Mouse (Mus musculus) forebrain, postnatal 0 days (tissue): ENCODE results near the gene Olfr1135. TPM values are rescaled to one million over a fixed set of nuclear protein-coding genes. Genes with fewer than 3 reads are reported as not detected.

Source experiments
- ATAC-seq: fragments of 200-750 bp; cut with Nextera tagmentation; 2 replicates; pipeline ENCODE4 v1.8.0; 2017; ENCODE audit warnings: mild to moderate bottlenecking, moderate library complexity
- DNase-seq: peaks from one replicate; pipeline ENCODE4 v3.0.0-alpha.2; 2015
- H3K27ac ChIP-seq: fragments of 300-500 bp; sonication (generic); 2 replicates; pipeline ENCODE4 v1.5.1; 2014; ENCODE audit warnings: low read depth, mild to moderate bottlenecking, antibody characterized with exemption, low read length, moderate library complexity, mixed read lengths
- H3K27me3 ChIP-seq: fragments of 300-500 bp; sonication (generic); 2 replicates; pipeline ENCODE4 v1.6.1; 2014; ENCODE audit warnings: mild to moderate bottlenecking, low read length, mixed read lengths; ENCODE audit not compliant: insufficient read depth
- H3K36me3 ChIP-seq: fragments of 300-500 bp; sonication (generic); 2 replicates; pipeline ENCODE4 v1.6.1; 2014; ENCODE audit warnings: mild to moderate bottlenecking, moderate library complexity; ENCODE audit not compliant: insufficient read depth
- H3K4me1 ChIP-seq: fragments of 300-500 bp; sonication (generic); 2 replicates; pipeline ENCODE4 v1.6.1; 2014; ENCODE audit warnings: antibody characterized with exemption; ENCODE audit not compliant: insufficient read depth
- H3K4me2 ChIP-seq: fragments of 300-500 bp; sonication (generic); 2 replicates; pipeline ENCODE4 v1.6.1; 2014; ENCODE audit warnings: low read depth, mild to moderate bottlenecking, moderate library complexity
- H3K4me3 ChIP-seq: fragments of 300-500 bp; sonication (generic); 2 replicates; pipeline ENCODE4 v1.5.1; 2014; ENCODE audit warnings: low read depth, low read length, mixed read lengths
- H3K9ac ChIP-seq: fragments of 300-500 bp; sonication (generic); 2 replicates; pipeline ENCODE4 v1.6.1; 2014; ENCODE audit warnings: mild to moderate bottlenecking
- H3K9me3 ChIP-seq: fragments of 300-500 bp; sonication (generic); 2 replicates; pipeline ENCODE4 v1.6.1; 2016; ENCODE audit warnings: low read length
- CTCF ChIP-seq: sonication (generic); IDR thresholded peaks from 2 replicates; pipeline ENCODE4 v1.5.1; 2016; ENCODE audit warnings: antibody characterized with exemption, control low read depth, low read depth
- WGBS: fragments of 180-500 bp; shearing (Covaris S2); extraction: QIAGEN DNeasy Blood & Tissue Kit; methylation state at CpG from one replicate; pipeline ENCODE4 v1.1.7; 2014; 5-methylcytosine and 5-hydroxymethylcytosine counted together
- polyA plus RNA-seq: library from polyadenylated mRNA; unstranded; fragments of >200 nt; fragmentation: Nextera tagmentation; extraction: Ambion mirVana; gene quantifications from 2 replicates; pipeline ENCODE4 v1.2.1, GENCODE M21; 2015
- total RNA-seq: library from RNA; depleted of rRNA; stranded (reverse); fragments of >200 nt; gene quantifications from 2 replicates; pipeline ENCODE4 v1.2.3, GENCODE M21; 2014; rRNA removed

The Olfr1135 gene
- total RNA-seq (not detected in 2 replicates), polyA plus RNA-seq (not detected in 2 replicates)

GRCm38 (mm10) chr2:87673564-87673963, at the start of gene Olfr1135:
Gene Olfr1135 (minus strand): TSS chr2:87673664.
- no peak within 1 kb of the TSS for H3K4me3 ChIP-seq
- no peak within 1 kb of the TSS for H3K4me2 ChIP-seq
- DNase-seq (no peak), ATAC-seq (no peak)
- no peaks in the 10 kb centered on the region for H3K36me3 ChIP-seq
- WGBS = 17% methylated on average over 1 of the region's 1 CpGs
- H3K27ac ChIP-seq = no peak within 1 kb of the TSS
- H3K27me3 ChIP-seq = no peaks in the 10 kb centered on the region
- H3K9me3 ChIP-seq = no peaks in the 10 kb centered on the region
- no peak within 1 kb of the TSS for H3K9ac ChIP-seq
- no peaks in the 10 kb centered on the region for H3K4me1 ChIP-seq
- TF ChIP-seq CTCF = no peak

- no peak for TF ChIP-seq CTCF
- H3K9me3 ChIP-seq = no peaks in the 10 kb centered on the region
- no peak within 1 kb of the TSS for H3K4me3 ChIP-seq
- H3K27ac ChIP-seq = no peak within 1 kb of the TSS
- H3K4me2 ChIP-seq = no peak within 1 kb of the TSS
- H3K27me3 ChIP-seq = no peaks in the 10 kb centered on the region
- H3K9ac ChIP-seq = no peak within 1 kb of the TSS
- H3K36me3 ChIP-seq = no peaks in the 10 kb centered on the region
- ATAC-seq (no peak), DNase-seq (no peak)
- no peaks in the 10 kb centered on the region for H3K4me1 ChIP-seq
These were observed 39.6 kb upstream of the Olfr1135 start, which contains the start of gene Olfr1137 for GRCm38 (mm10) chr2:87713079-87713478. Gene Olfr1137 (minus strand): TSS chr2:87713179.

GRCm38 (mm10) chr2:87693847-87694246, 20.4 kb upstream of the Olfr1135 start, which contains the start of gene Olfr1136:
Gene Olfr1136 (minus strand): TSS chr2:87693947.
- DNase-seq = no peak
- Histone ChIP-seq H3K9ac (no peak within 1 kb of the TSS), H3K27ac (no peak within 1 kb of the TSS), H3K4me1 (no peaks in the 10 kb centered on the region), H3K4me3 (no peak within 1 kb of the TSS), H3K36me3 (no peaks in the 10 kb centered on the region), H3K4me2 (no peak within 1 kb of the TSS), H3K9me3 (no peaks in the 10 kb centered on the region), H3K27me3 (no peaks in the 10 kb centered on the region)
- TF ChIP-seq CTCF = no peak
- ATAC-seq = no peak

GRCm38 (mm10) chr2:87658360-87658759, 15.1 kb downstream of the Olfr1135 start, which contains the start of gene Olfr1134:
Gene Olfr1134 (minus strand): TSS chr2:87658460.
- no peaks in the 10 kb centered on the region for H3K27me3 ChIP-seq
- no peaks in the 10 kb centered on the region for H3K4me1 ChIP-seq
- H3K27ac ChIP-seq = no peak within 1 kb of the TSS
- no peak for ATAC-seq
- H3K4me3 ChIP-seq = no peak within 1 kb of the TSS
- no peak within 1 kb of the TSS for H3K4me2 ChIP-seq
- no peak for TF ChIP-seq CTCF
- H3K9me3 ChIP-seq = no peaks in the 10 kb centered on the region
- no peaks in the 10 kb centered on the region for H3K36me3 ChIP-seq
- H3K9ac ChIP-seq = no peak within 1 kb of the TSS
- no peak for DNase-seq
- 80% methylated on average over 2 of the region's 2 CpGs for WGBS

GRCm38 (mm10) chr2:87647274-87647673, 26.2 kb downstream of the Olfr1135 start, which contains the start of gene Olfr1133:
Gene Olfr1133 (minus strand): TSS chr2:87647374.
- no peak for TF ChIP-seq CTCF
- DNase-seq = no peak
- no peak within 1 kb of the TSS for H3K4me3 ChIP-seq
- no peak within 1 kb of the TSS for H3K9ac ChIP-seq
- ATAC-seq = no peak
- H3K9me3 ChIP-seq = no peaks in the 10 kb centered on the region
- no peak within 1 kb of the TSS for H3K27ac ChIP-seq
- no peak within 1 kb of the TSS for H3K4me2 ChIP-seq
- no peaks in the 10 kb centered on the region for H3K27me3 ChIP-seq
- no peaks in the 10 kb centered on the region for H3K4me1 ChIP-seq
- H3K36me3 ChIP-seq = no peaks in the 10 kb centered on the region

GRCm38 (mm10) chr2:87642441-87642840, 31.0 kb downstream of the Olfr1135 start:
- Histone ChIP-seq H3K36me3 (no peaks in the 10 kb centered on the region), H3K9ac (no peak overlapping the region), H3K4me1 (no peaks in the 10 kb centered on the region), H3K27ac (no peak overlapping the region), H3K4me2 (no peak overlapping the region), H3K27me3 (no peaks in the 10 kb centered on the region), H3K9me3 (no peaks in the 10 kb centered on the region), H3K4me3 (no peak overlapping the region)
- TF ChIP-seq CTCF = no peak
- no peak for ATAC-seq
- DNase-seq = no peak

- H3K4me2 ChIP-seq = no peak within 1 kb of the TSS
- no peaks in the 10 kb centered on the region for H3K4me1 ChIP-seq
- no peak for ATAC-seq
- no peaks in the 10 kb centered on the region for H3K9me3 ChIP-seq
- DNase-seq = no peak
- no peaks in the 10 kb centered on the region for H3K36me3 ChIP-seq
- H3K4me3 ChIP-seq = no peak within 1 kb of the TSS
- H3K9ac ChIP-seq = no peak within 1 kb of the TSS
- no peaks in the 10 kb centered on the region for H3K27me3 ChIP-seq
- no peak for TF ChIP-seq CTCF
- H3K27ac ChIP-seq = no peak within 1 kb of the TSS
These were observed 36.0 kb downstream of the Olfr1135 start, which contains the start of gene Olfr1132 for GRCm38 (mm10) chr2:87637435-87637834. Gene Olfr1132 (minus strand): TSS chr2:87637535.

GRCm38 (mm10) chr2:87626804-87627203, 46.7 kb downstream of the Olfr1135 start, which contains the start of gene Olfr1131:
Gene Olfr1131 (plus strand): TSS chr2:87627104.
- 68% methylated on average over 3 of the region's 3 CpGs for WGBS
- H3K9ac ChIP-seq = no peak within 1 kb of the TSS
- no peak for TF ChIP-seq CTCF
- DNase-seq = no peak
- H3K9me3 ChIP-seq = no peaks in the 10 kb centered on the region
- no peak within 1 kb of the TSS for H3K4me3 ChIP-seq
- no peak within 1 kb of the TSS for H3K27ac ChIP-seq
- H3K27me3 ChIP-seq = no peaks in the 10 kb centered on the region
- no peak within 1 kb of the TSS for H3K4me2 ChIP-seq
- no peaks in the 10 kb centered on the region for H3K36me3 ChIP-seq
- no peak for ATAC-seq
- H3K4me1 ChIP-seq = no peaks in the 10 kb centered on the region

Other genes with a start within 250 kb of the Olfr1135 start
- gene Olfr1124, start 243.4 kb downstream of the Olfr1135 start, total RNA-seq = not detected in 2 replicates
- gene Olfr1124, start 243.4 kb downstream of the Olfr1135 start, polyA plus RNA-seq = 0.08 TPM in 2 replicates
- not detected in 2 replicates for gene Olfr1126, start 219.7 kb downstream of the Olfr1135 start, total RNA-seq
- gene Olfr1126, start 219.7 kb downstream of the Olfr1135 start, polyA plus RNA-seq = not detected in 2 replicates
- not detected in 2 replicates for gene Pramel7, start 176.6 kb downstream of the Olfr1135 start, total RNA-seq
- gene Pramel7, start 176.6 kb downstream of the Olfr1135 start, polyA plus RNA-seq = not detected in 2 replicates
- gene Pramel6, start 167.1 kb downstream of the Olfr1135 start, total RNA-seq = not detected in 2 replicates
- gene Pramel6, start 167.1 kb downstream of the Olfr1135 start, polyA plus RNA-seq = not detected in 2 replicates
- not detected in 2 replicates for gene Olfr153, start 141.9 kb downstream of the Olfr1135 start, total RNA-seq
- gene Olfr153, start 141.9 kb downstream of the Olfr1135 start, polyA plus RNA-seq = not detected in 2 replicates
- not detected in 2 replicates for gene Olfr1128, start 128.1 kb downstream of the Olfr1135 start, total RNA-seq
- gene Olfr1128, start 128.1 kb downstream of the Olfr1135 start, polyA plus RNA-seq = not detected in 2 replicates
- not detected in 2 replicates for gene Olfr1129, start 99.8 kb downstream of the Olfr1135 start, total RNA-seq
- gene Olfr1129, start 99.8 kb downstream of the Olfr1135 start, polyA plus RNA-seq = not detected in 2 replicates
- gene Olfr1130, start 67.5 kb downstream of the Olfr1135 start, total RNA-seq = 0.14 TPM in 1 of 2 replicates, not detected in the other
- not detected in 2 replicates for gene Olfr1130, start 67.5 kb downstream of the Olfr1135 start, polyA plus RNA-seq
- not detected in 2 replicates for gene Olfr1131, start 46.6 kb downstream of the Olfr1135 start, total RNA-seq
- not detected in 2 replicates for gene Olfr1131, start 46.6 kb downstream of the Olfr1135 start, polyA plus RNA-seq
- gene Olfr1132, start 36.1 kb downstream of the Olfr1135 start, total RNA-seq = not detected in 2 replicates
- gene Olfr1132, start 36.1 kb downstream of the Olfr1135 start, polyA plus RNA-seq = not detected in 2 replicates
- not detected in 2 replicates for gene Olfr1133, start 26.3 kb downstream of the Olfr1135 start, total RNA-seq
- not detected in 2 replicates for gene Olfr1133, start 26.3 kb downstream of the Olfr1135 start, polyA plus RNA-seq
- not detected in 2 replicates for gene Olfr1134, start 15.2 kb downstream of the Olfr1135 start, total RNA-seq
- gene Olfr1134, start 15.2 kb downstream of the Olfr1135 start, polyA plus RNA-seq = not detected in 2 replicates
- gene Olfr1136, start 20.3 kb upstream of the Olfr1135 start, total RNA-seq = not detected in 2 replicates
- not detected in 2 replicates for gene Olfr1136, start 20.3 kb upstream of the Olfr1135 start, polyA plus RNA-seq
- not detected in 2 replicates for gene Olfr1137, start 39.5 kb upstream of the Olfr1135 start, total RNA-seq
- gene Olfr1137, start 39.5 kb upstream of the Olfr1135 start, polyA plus RNA-seq = not detected in 2 replicates
- not detected in 2 replicates for gene Olfr1138, start 66.3 kb upstream of the Olfr1135 start, total RNA-seq
- gene Olfr1138, start 66.3 kb upstream of the Olfr1135 start, polyA plus RNA-seq = not detected in 2 replicates
- gene Olfr1140, start 70.1 kb upstream of the Olfr1135 start, total RNA-seq = not detected in 2 replicates
- not detected in 2 replicates for gene Olfr1140, start 70.1 kb upstream of the Olfr1135 start, polyA plus RNA-seq
- not detected in 2 replicates for gene Olfr1141, start 80.3 kb upstream of the Olfr1135 start, total RNA-seq
- gene Olfr1141, start 80.3 kb upstream of the Olfr1135 start, polyA plus RNA-seq = not detected in 2 replicates
- not detected in 2 replicates for gene Olfr152, start 105.8 kb upstream of the Olfr1135 start, total RNA-seq
- gene Olfr152, start 105.8 kb upstream of the Olfr1135 start, polyA plus RNA-seq = not detected in 2 replicates
- gene Olfr1143, start 126.9 kb upstream of the Olfr1135 start, total RNA-seq = not detected in 2 replicates
- not detected in 2 replicates for gene Olfr1143, start 126.9 kb upstream of the Olfr1135 start, polyA plus RNA-seq
- gene Olfr1145, start 136.2 kb upstream of the Olfr1135 start, total RNA-seq = not detected in 2 replicates
- gene Olfr1145, start 136.2 kb upstream of the Olfr1135 start, polyA plus RNA-seq = not detected in 2 replicates
- not detected in 2 replicates for gene Olfr1148, start 156.9 kb upstream of the Olfr1135 start, total RNA-seq
- gene Olfr1148, start 156.9 kb upstream of the Olfr1135 start, polyA plus RNA-seq = not detected in 2 replicates
- not detected in 2 replicates for gene Olfr1150-ps1, start 170.3 kb upstream of the Olfr1135 start, total RNA-seq
- gene Olfr1150-ps1, start 170.3 kb upstream of the Olfr1135 start, polyA plus RNA-seq = not detected in 2 replicates
- not detected in 2 replicates for gene Olfr1151, start 182.2 kb upstream of the Olfr1135 start, total RNA-seq
- gene Olfr1151, start 182.2 kb upstream of the Olfr1135 start, polyA plus RNA-seq = not detected in 2 replicates
- not detected in 2 replicates for gene Olfr1152, start 192.8 kb upstream of the Olfr1135 start, total RNA-seq
- not detected in 2 replicates for gene Olfr1152, start 192.8 kb upstream of the Olfr1135 start, polyA plus RNA-seq
- gene Olfr1153, start 221.3 kb upstream of the Olfr1135 start, total RNA-seq = not detected in 2 replicates
- not detected in 2 replicates for gene Olfr1153, start 221.3 kb upstream of the Olfr1135 start, polyA plus RNA-seq
- gene Olfr1154, start 231.5 kb upstream of the Olfr1135 start, total RNA-seq = not detected in 2 replicates
- not detected in 2 replicates for gene Olfr1154, start 231.5 kb upstream of the Olfr1135 start, polyA plus RNA-seq